In genomic region chr3:137109786-137110185, GRCm38 (mm10) we compare ENCODE assay signal across 23 mouse cellular contexts.
DNase-seq lines count a peak whose midpoint lies in the region; ATAC-seq and TF ChIP-seq lines count a peak whose summit lies in the region.
"Had no signal": no experiment of that assay in that cellular context is flagged by ENCODE, and none has a peak within 500 bp of the region (broad histone marks: within the 10 kb centered on the region; RNA-seq: fewer than 3 reads in every experiment).

No protein-coding gene starts in this region.

- DNase-seq in adrenal gland, postnatal 25 days: peak; percentile 5
- DNase-seq in adrenal gland, postnatal 10 days: no peak
- DNase-seq in layer of hippocampus, postnatal 10 days (ENCODE audit: low spot score in 2 of 2): peak; percentile 16 to 30
- DNase-seq in layer of hippocampus, adult 9-10 months (ENCODE audit: low spot score): no peak
- peak; percentile 92 for DNase-seq in cerebellum, adult 11 months
- DNase-seq in cerebellum, adult 9-11 months: peak; percentile 98
- DNase-seq in lung, postnatal 0 days (ENCODE audit: low spot score): no peak
- DNase-seq in Muller cell, postnatal 12 days (ENCODE audit: inconsistent ontology term): no peak
- DNase-seq: adrenal gland, postnatal 36 days; gastrocnemius, postnatal 36 days; heart, adult 2 months; kidney, adult 9 months; kidney, postnatal 25 days; liver, embryonic 13.5 days; lung, adult 2 months; midbrain, embryonic 14.5 days; thymus, postnatal 25 days had no signal

- TF ChIP-seq CTCF in lung, postnatal 0 days (IDR thresholded peaks at IDR 0.05): no peak

- ATAC-seq in lung, postnatal 0 days: no peak
- ATAC-seq: intestine, embryonic 16.5 days had no signal

- no peaks in the 10 kb centered on the region for H3K4me1 ChIP-seq in lung, postnatal 0 days (ENCODE audit: insufficient read depth, low read depth, low read length)
- H3K4me1 ChIP-seq: embryonic facial prominence, embryonic 10.5 days; forebrain, embryonic 15.5 days; hindbrain, embryonic 15.5 days; liver, embryonic 13.5 days; megakaryocyte, embryonic 14.5 days; neural tube, embryonic 12.5 days had no signal

- no peak overlapping the region for H3K27ac ChIP-seq in lung, postnatal 0 days (ENCODE audit: low read length)
- H3K27ac ChIP-seq: embryonic facial prominence, embryonic 10.5 days; forebrain, embryonic 15.5 days; heart, adult 2 months; hindbrain, embryonic 15.5 days; liver, embryonic 13.5 days; neural tube, embryonic 12.5 days had no signal

- no peak overlapping the region for H3K4me2 ChIP-seq in lung, postnatal 0 days (replicated peaks; ENCODE audit: low read depth, low read length)
- H3K4me2 ChIP-seq: forebrain, embryonic 15.5 days; hindbrain, embryonic 15.5 days; liver, embryonic 13.5 days; neural tube, embryonic 12.5 days had no signal

- TF ChIP-seq EP300 in lung, postnatal 0 days (IDR thresholded peaks at IDR 0.05): no peak

- WGBS in lung, postnatal 0 days: 88% methylated on average over 9 of the region's 9 CpGs

- no peak overlapping the region for H3K4me3 ChIP-seq in lung, postnatal 0 days (ENCODE audit: low read depth, low read length)
- H3K4me3 ChIP-seq: embryonic facial prominence, embryonic 10.5 days; forebrain, embryonic 15.5 days; heart, adult 2 months; hindbrain, embryonic 15.5 days; liver, embryonic 13.5 days; megakaryocyte, embryonic 14.5 days; neural tube, embryonic 12.5 days had no signal

- no peaks in the 10 kb centered on the region for H3K27me3 ChIP-seq in lung, postnatal 0 days (replicated peaks; ENCODE audit: insufficient read depth, low read length)
- H3K27me3 ChIP-seq: forebrain, embryonic 15.5 days; hindbrain, embryonic 15.5 days; liver, embryonic 13.5 days; megakaryocyte, embryonic 14.5 days; neural tube, embryonic 12.5 days had no signal

- H3K9ac ChIP-seq in lung, postnatal 0 days (replicated peaks; ENCODE audit: low read depth): no peak overlapping the region
- H3K9ac ChIP-seq: forebrain, embryonic 15.5 days; hindbrain, embryonic 15.5 days; liver, embryonic 13.5 days; neural tube, embryonic 12.5 days had no signal

- H3K9me3 ChIP-seq in lung, postnatal 0 days (ENCODE audit: low read length): no peaks in the 10 kb centered on the region
- H3K9me3 ChIP-seq: embryonic facial prominence, embryonic 10.5 days; forebrain, embryonic 15.5 days; hindbrain, embryonic 15.5 days; liver, embryonic 13.5 days; neural tube, embryonic 12.5 days had no signal

- no peaks in the 10 kb centered on the region for H3K36me3 ChIP-seq in lung, postnatal 0 days (ENCODE audit: insufficient read depth, low read length)
- H3K36me3 ChIP-seq: embryonic facial prominence, embryonic 10.5 days; forebrain, embryonic 15.5 days; hindbrain, embryonic 15.5 days; liver, embryonic 13.5 days; neural tube, embryonic 12.5 days had no signal

Comparison
In these comparisons a context has a peak if more than half of its experiments do, and no peak if none do; other contexts are left out.
1. DNase-seq: peak in adrenal gland, postnatal 25 days (single experiment), layer of hippocampus, postnatal 10 days (2 of 2), cerebellum, adult 11 months (single experiment) and cerebellum, adult 9-11 months (single experiment); none in adrenal gland, postnatal 10 days (single experiment), layer of hippocampus, adult 9-10 months (single experiment), lung, postnatal 0 days (single experiment) and Muller cell, postnatal 12 days (single experiment).